Mouse (Mus musculus) G1E (cell line): ENCODE measurements around the gene Ascc3.

Experiments used
- CTCF ChIP-seq: IDR thresholded peaks from 2 replicates; pipeline ENCODE4 v1.5.1; 2012; ENCODE audit warnings: low read depth, low read length, inconsistent platforms, mixed read lengths
- GATA1 ChIP-seq: IDR thresholded peaks from 2 replicates; pipeline ENCODE4 v1.6.1; 2012; ENCODE audit warnings: borderline replicate concordance, low read length, inconsistent platforms, mixed read lengths
- GATA2 ChIP-seq: IDR thresholded peaks from 2 replicates; pipeline ENCODE4 v1.6.1; 2012; ENCODE audit warnings: low read depth, low read length, inconsistent platforms, borderline replicate concordance
- POLR2AphosphoS5 ChIP-seq: IDR thresholded peaks from 2 replicates; pipeline ENCODE4 v1.6.1; 2012; ENCODE audit warnings: low read depth, low read length, inconsistent platforms; ENCODE audit not compliant: insufficient replicate concordance
- TAL1 ChIP-seq: conservative IDR thresholded peaks from 2 replicates; pipeline ENCODE4 v1.6.1; 2012; ENCODE audit warnings: low read depth, low read length, inconsistent platforms, mixed read lengths

GRCm38 (mm10) chr10:50613840-50614239, 21.4 kb downstream of the Ascc3 start:
- TF ChIP-seq CTCF (no peak), GATA2 (no peak), POLR2AphosphoS5 (no peak), GATA1 (no peak), TAL1 (no peak)
